30 mouse cellular contexts compared by ENCODE assay signal in the genomic region with DNA sequence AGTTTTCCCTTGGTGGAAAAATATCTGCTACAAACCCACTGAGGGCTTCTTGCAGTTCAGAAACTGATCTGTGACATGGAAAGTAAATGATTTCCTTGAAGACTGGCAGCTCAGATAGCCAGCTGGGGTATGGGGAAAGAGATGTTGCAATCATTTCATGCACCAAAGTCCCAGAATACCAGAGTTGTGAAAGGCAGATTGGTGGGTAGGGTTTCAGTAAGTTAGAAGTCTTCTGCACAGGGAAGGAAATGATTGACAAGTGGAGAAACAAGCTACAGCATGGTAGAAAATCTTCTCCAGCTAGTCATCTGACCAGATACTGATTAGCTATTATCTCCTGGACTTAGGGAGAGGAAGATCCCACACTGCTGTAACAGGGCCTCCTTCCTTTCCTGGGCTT. TPM values are rescaled to one million over a fixed set of nuclear protein-coding genes. Genes with fewer than 3 reads are reported as not detected.
DNase-seq lines count a peak whose midpoint lies in the region; ATAC-seq and TF ChIP-seq lines count a peak whose summit lies in the region.
"Had no signal": no experiment of that assay in that cellular context is flagged by ENCODE, and none has a peak within 500 bp of the region (broad histone marks: within the 10 kb centered on the region; RNA-seq: fewer than 3 reads in every experiment).

No protein-coding gene starts in this region.

- DNase-seq in lung, postnatal 0 days (ENCODE audit: low spot score): peak; percentile 35
- DNase-seq in lung, postnatal 10 days: no peak
- no peak for DNase-seq in layer of hippocampus, adult 9-11 months
- DNase-seq in cerebellum, adult 18-20 months: no peak
- DNase-seq: cerebellum, adult 9-11 months; gastrocnemius, adult 2 months; heart, postnatal 4 days; right cerebral cortex, adult 18-20 months; right cerebral cortex, postnatal 4 days; thymus, postnatal 14 days had no signal

- H3K9me3 ChIP-seq in intestine, embryonic 15.5 days: no peaks in the 10 kb centered on the region
- H3K9me3 ChIP-seq in intestine, postnatal 0 days (ENCODE audit: control insufficient read depth): no peaks in the 10 kb centered on the region
- no peaks in the 10 kb centered on the region for H3K9me3 ChIP-seq in lung, postnatal 0 days (ENCODE audit: low read length)
- no peaks in the 10 kb centered on the region for H3K9me3 ChIP-seq in intestine, embryonic 16.5 days (ENCODE audit: control insufficient read depth, low read length)
- H3K9me3 ChIP-seq: embryonic facial prominence, embryonic 12.5 days; heart, embryonic 15.5 days; limb, embryonic 15.5 days; lung, embryonic 15.5 days; neural tube, embryonic 15.5 days had no signal

- no peak for TF ChIP-seq EP300 in lung, postnatal 0 days (IDR thresholded peaks at IDR 0.05)

- 0 out of 2 replicates have a peak, but pooled peaks have one; percentile 49 for ATAC-seq in intestine, embryonic 15.5 days
- ATAC-seq in intestine, postnatal 0 days: no peak
- no peak for ATAC-seq in lung, postnatal 0 days
- peak; percentile 53 for ATAC-seq in intestine, embryonic 16.5 days
- ATAC-seq: forebrain, embryonic 14.5 days; inflammation-experienced regulatory T-cells, adult 6 months had no signal

- H3K27me3 ChIP-seq in intestine, embryonic 15.5 days (replicated peaks): 0 out of 2 replicates have a peak, but pooled peaks cover 4% of the 10 kb centered on the region
- no peaks in the 10 kb centered on the region; the same call in 1 of the 2 replicates for H3K27me3 ChIP-seq in intestine, postnatal 0 days (replicated peaks; ENCODE audit: control insufficient read depth, insufficient read depth, low read length)
- no peaks in the 10 kb centered on the region for H3K27me3 ChIP-seq in lung, postnatal 0 days (replicated peaks; ENCODE audit: insufficient read depth, low read length)
- no peaks in the 10 kb centered on the region; the same call in 1 of the 2 replicates for H3K27me3 ChIP-seq in intestine, embryonic 16.5 days (replicated peaks; ENCODE audit: control insufficient read depth, insufficient read depth, low read length)
- H3K27me3 ChIP-seq: embryonic facial prominence, embryonic 12.5 days had no signal

- no peak overlapping the region for H3K4me3 ChIP-seq in intestine, embryonic 15.5 days (replicated peaks)
- no peak overlapping the region for H3K4me3 ChIP-seq in intestine, postnatal 0 days (ENCODE audit: low read depth, low read length)
- no peak overlapping the region for H3K4me3 ChIP-seq in lung, postnatal 0 days (ENCODE audit: low read depth, low read length)
- H3K4me3 ChIP-seq in intestine, embryonic 16.5 days (ENCODE audit: low read length): no peak overlapping the region
- H3K4me3 ChIP-seq: embryonic facial prominence, embryonic 12.5 days; erythroblast, embryonic 14.5 days; gastrocnemius, adult 2 months; heart, embryonic 15.5 days; left cerebral cortex, adult 2 months; limb, embryonic 15.5 days; lung, embryonic 15.5 days; neural tube, embryonic 15.5 days had no signal

- no peak overlapping the region for H3K27ac ChIP-seq in intestine, embryonic 15.5 days
- no peak overlapping the region for H3K27ac ChIP-seq in intestine, postnatal 0 days (ENCODE audit: low read depth, low read length)
- no peak overlapping the region for H3K27ac ChIP-seq in lung, postnatal 0 days (ENCODE audit: low read length)
- H3K27ac ChIP-seq in intestine, embryonic 16.5 days (ENCODE audit: low read length): no peak overlapping the region
- H3K27ac ChIP-seq: embryonic facial prominence, embryonic 12.5 days; gastrocnemius, adult 2 months; heart, embryonic 15.5 days; hindbrain, embryonic 14.5 days; left cerebral cortex, adult 2 months; limb, embryonic 15.5 days; lung, embryonic 15.5 days; macrophage; neural tube, embryonic 15.5 days had no signal

- no peak overlapping the region for H3K4me2 ChIP-seq in intestine, embryonic 15.5 days (replicated peaks)
- H3K4me2 ChIP-seq in intestine, postnatal 0 days (replicated peaks; ENCODE audit: low read depth): no peak overlapping the region
- H3K4me2 ChIP-seq in lung, postnatal 0 days (replicated peaks; ENCODE audit: low read depth, low read length): no peak overlapping the region
- no peak overlapping the region for H3K4me2 ChIP-seq in intestine, embryonic 16.5 days (ENCODE audit: low read depth, low read length)
- H3K4me2 ChIP-seq: embryonic facial prominence, embryonic 12.5 days; heart, embryonic 15.5 days; hindbrain, embryonic 14.5 days; limb, embryonic 15.5 days; lung, embryonic 15.5 days; midbrain, embryonic 11.5 days; neural tube, embryonic 15.5 days had no signal

- H3K9ac ChIP-seq in intestine, embryonic 15.5 days: no peak overlapping the region
- H3K9ac ChIP-seq in intestine, postnatal 0 days (ENCODE audit: low read depth, low read length): no peak overlapping the region
- H3K9ac ChIP-seq in lung, postnatal 0 days (replicated peaks; ENCODE audit: low read depth): no peak overlapping the region
- no peak overlapping the region for H3K9ac ChIP-seq in intestine, embryonic 16.5 days (ENCODE audit: low read depth, low read length)
- H3K9ac ChIP-seq: embryonic facial prominence, embryonic 12.5 days; heart, embryonic 15.5 days; hindbrain, embryonic 14.5 days; limb, embryonic 15.5 days; lung, embryonic 15.5 days; neural tube, embryonic 15.5 days had no signal

- no peaks in the 10 kb centered on the region for H3K4me1 ChIP-seq in intestine, embryonic 15.5 days (replicated peaks)
- no peaks in the 10 kb centered on the region for H3K4me1 ChIP-seq in intestine, postnatal 0 days (replicated peaks; ENCODE audit: control insufficient read depth, insufficient read depth, low read length)
- no peaks in the 10 kb centered on the region for H3K4me1 ChIP-seq in lung, postnatal 0 days (ENCODE audit: insufficient read depth, low read depth, low read length)
- no peaks in the 10 kb centered on the region for H3K4me1 ChIP-seq in intestine, embryonic 16.5 days (ENCODE audit: control insufficient read depth, insufficient read depth, low read length)
- H3K4me1 ChIP-seq: embryonic facial prominence, embryonic 12.5 days; heart, embryonic 15.5 days; limb, embryonic 15.5 days; lung, embryonic 15.5 days; neural tube, embryonic 15.5 days had no signal

- H3K36me3 ChIP-seq in intestine, embryonic 15.5 days: no peaks in the 10 kb centered on the region
- no peaks in the 10 kb centered on the region for H3K36me3 ChIP-seq in intestine, postnatal 0 days (ENCODE audit: control insufficient read depth, insufficient read depth)
- no peaks in the 10 kb centered on the region for H3K36me3 ChIP-seq in lung, postnatal 0 days (ENCODE audit: insufficient read depth, low read length)
- H3K36me3 ChIP-seq in intestine, embryonic 16.5 days (ENCODE audit: control insufficient read depth, insufficient read depth, low read length): no peaks in the 10 kb centered on the region
- H3K36me3 ChIP-seq: embryonic facial prominence, embryonic 12.5 days; heart, embryonic 15.5 days; limb, embryonic 15.5 days; lung, embryonic 15.5 days; neural tube, embryonic 15.5 days had no signal

- TF ChIP-seq CTCF in intestine, postnatal 0 days (IDR thresholded peaks at IDR 0.05; ENCODE audit: low read depth): no peak
- TF ChIP-seq CTCF in lung, postnatal 0 days (IDR thresholded peaks at IDR 0.05): no peak

RNA-seq across cellular contexts. Expression of a gene that starts 4.9 kb away (rescaled TPM):
- polyA plus RNA-seq in intestine, embryonic 15.5 days (2015; fragmentation: Nextera tagmentation; extraction: Ambion mirVana): not detected in 2 replicates
- polyA plus RNA-seq in intestine, postnatal 0 days (2015; fragmentation: Nextera tagmentation; extraction: Ambion mirVana): not detected in 2 replicates
- polyA plus RNA-seq in lung, postnatal 0 days (2015; fragmentation: Nextera tagmentation; extraction: Ambion mirVana): not detected in 2 replicates
- polyA plus RNA-seq in intestine, embryonic 16.5 days (2015; fragmentation: Nextera tagmentation; extraction: Ambion mirVana): not detected in 2 replicates
- polyA plus RNA-seq: cortical plate, adult 2 months; embryonic facial prominence, embryonic 12.5 days; erythroblast, embryonic 14.5 days; forebrain, embryonic 14.5 days; heart, embryonic 15.5 days; hindbrain, embryonic 14.5 days; inflammation-experienced regulatory T-cells, adult 6 months; kidney, embryonic 14.5 days; large intestine, adult 2 months; limb, embryonic 15.5 days; lung, embryonic 15.5 days; macrophage; midbrain, embryonic 11.5 days; midbrain, postnatal 0 days; neural tube, embryonic 15.5 days; stomach, embryonic 14.5 days had no signal

RNA-seq across cellular contexts. Expression of a gene that starts 11.9 kb away (rescaled TPM):
- polyA plus RNA-seq in intestine, embryonic 15.5 days (2015; fragmentation: Nextera tagmentation; extraction: Ambion mirVana): 189 and 197 TPM in 2 replicates
- 109 and 115 TPM in 2 replicates for polyA plus RNA-seq in intestine, postnatal 0 days (2015; fragmentation: Nextera tagmentation; extraction: Ambion mirVana)
- polyA plus RNA-seq in lung, postnatal 0 days (2015; fragmentation: Nextera tagmentation; extraction: Ambion mirVana): 135 and 143 TPM in 2 replicates
- polyA plus RNA-seq in intestine, embryonic 16.5 days (2015; fragmentation: Nextera tagmentation; extraction: Ambion mirVana): 183 and 196 TPM in 2 replicates

RNA-seq across cellular contexts. Expression of a gene that starts 21.5 kb away (rescaled TPM):
- 86.1 and 94.2 TPM in 2 replicates for polyA plus RNA-seq in intestine, embryonic 15.5 days (2015; fragmentation: Nextera tagmentation; extraction: Ambion mirVana)
- 51.0 and 51.2 TPM in 2 replicates for polyA plus RNA-seq in intestine, postnatal 0 days (2015; fragmentation: Nextera tagmentation; extraction: Ambion mirVana)
- 99.8 and 102 TPM in 2 replicates for polyA plus RNA-seq in lung, postnatal 0 days (2015; fragmentation: Nextera tagmentation; extraction: Ambion mirVana)
- polyA plus RNA-seq in intestine, embryonic 16.5 days (2015; fragmentation: Nextera tagmentation; extraction: Ambion mirVana): 73.9 and 80.4 TPM in 2 replicates

RNA-seq across cellular contexts. Expression of a gene that starts 33.5 kb away (rescaled TPM):
- polyA plus RNA-seq in intestine, embryonic 15.5 days (2015; fragmentation: Nextera tagmentation; extraction: Ambion mirVana): 2.9 and 3.5 TPM in 2 replicates
- 0.93 and 1.0 TPM in 2 replicates for polyA plus RNA-seq in intestine, postnatal 0 days (2015; fragmentation: Nextera tagmentation; extraction: Ambion mirVana)
- 1.7 and 1.8 TPM in 2 replicates for polyA plus RNA-seq in lung, postnatal 0 days (2015; fragmentation: Nextera tagmentation; extraction: Ambion mirVana)
- 2.6 and 3.1 TPM in 2 replicates for polyA plus RNA-seq in intestine, embryonic 16.5 days (2015; fragmentation: Nextera tagmentation; extraction: Ambion mirVana)

Comparison
In these comparisons a context has a peak if more than half of its experiments do, and no peak if none do; other contexts are left out.
1. ATAC-seq: peak in intestine, embryonic 15.5 days (single experiment) and intestine, embryonic 16.5 days (single experiment); none in intestine, postnatal 0 days (single experiment) and lung, postnatal 0 days (single experiment).